Mouse (Mus musculus) stomach, postnatal 0 days (tissue): ENCODE data around the gene Dnajc4.

Source experiments
- CTCF ChIP-seq: IDR thresholded peaks from 2 replicates; pipeline ENCODE4 v1.5.1; 2016; ENCODE audit warnings: antibody characterized with exemption, low read depth, mild to moderate bottlenecking, moderate library complexity
- EP300 ChIP-seq: optimal IDR thresholded peaks from 2 replicates; pipeline ENCODE3; 2016; ENCODE audit warnings: antibody characterized with exemption

GRCm38 (mm10) chr19:6956461-6956860 is 35.9 kb downstream of the Dnajc4 start:
- TF ChIP-seq CTCF: no peak
- no peak for TF ChIP-seq EP300
